Mouse (Mus musculus) CH12.LX (cell line): ENCODE results near the gene Ntrk3.

ENCODE experiments used
- CTCF ChIP-seq, 2 experiments: IDR thresholded peaks in 1 of 2; conservative IDR thresholded peaks in 1 of 2; 2 replicates each; pipeline ENCODE4 v1.5.1; 2011 to 2012; ENCODE audit warnings: low read depth in 2 of 2, low read length in 2 of 2, improper control_type of control experiment in 1 of 2, inconsistent platforms in 1 of 2, mild to moderate bottlenecking in 1 of 2, moderate library complexity in 1 of 2
- ELF1 ChIP-seq: IDR thresholded peaks from 2 replicates; pipeline ENCODE4 v1.6.1; 2014; ENCODE audit warnings: low read depth, mild to moderate bottlenecking, inconsistent platforms, low read length, improper control_type of control experiment
- EP300 ChIP-seq: IDR thresholded peaks from 2 replicates; pipeline ENCODE4 v1.6.1; 2011; ENCODE audit warnings: low read length, improper control_type of control experiment
- POLR2AphosphoS2 ChIP-seq: IDR thresholded peaks from 2 replicates; pipeline ENCODE4 v1.6.1; 2011; ENCODE audit warnings: low read depth, low read length, improper control_type of control experiment

DNA sequence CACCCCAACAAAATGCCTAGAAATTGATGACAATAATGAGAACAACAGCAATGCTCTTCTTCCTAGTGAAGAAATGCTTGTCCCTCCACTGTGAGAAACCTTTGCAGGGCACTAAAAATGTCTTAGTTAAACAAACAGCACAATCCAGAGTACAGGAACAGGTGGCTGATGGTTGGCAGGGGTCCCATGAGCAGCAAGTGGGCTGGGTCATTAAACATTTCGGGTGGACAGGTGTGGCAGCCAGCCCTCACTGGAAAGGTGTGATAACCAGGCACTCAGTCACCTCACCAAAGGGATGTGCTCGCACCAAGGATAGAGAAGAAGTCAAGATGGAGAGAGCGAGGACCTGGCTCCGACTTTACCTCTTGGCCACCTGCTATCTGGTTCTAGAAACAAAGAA lies 306.2 kb downstream of the Ntrk3 start:
- TF ChIP-seq CTCF (conservative IDR thresholded peaks at IDR 0.05 in 1 of 2, IDR thresholded peaks at IDR 0.05 in 1 of 2; ENCODE audit: low read depth in 2 of 2, low read length in 2 of 2) (no peak), POLR2AphosphoS2 (no peak), ELF1 (no peak), EP300 (no peak)
